Mouse (Mus musculus) cerebellum, adult 2 months (tissue): Measurements from ENCODE around the gene Hist1h3f.
"Not testable (repeated sequence)": the region's sequence is repeated elsewhere in the genome, so short reads cannot be mapped to it uniquely, and the experiment has no call there.

ENCODE experiments used
- CTCF ChIP-seq: fragments of 200-500 bp; IDR thresholded peaks from 2 replicates; pipeline ENCODE4 v1.5.1; 2011; ENCODE audit warnings: low read depth, mild to moderate bottlenecking, control low read depth, low read length, moderate library complexity, borderline replicate concordance; ENCODE audit not compliant: insufficient read depth
- POLR2A ChIP-seq: fragments of 200-500 bp; IDR thresholded peaks from 2 replicates; pipeline ENCODE4 v1.6.1; 2011; ENCODE audit warnings: low read length, control low read depth, borderline replicate concordance; ENCODE audit not compliant: insufficient read depth

DNA sequence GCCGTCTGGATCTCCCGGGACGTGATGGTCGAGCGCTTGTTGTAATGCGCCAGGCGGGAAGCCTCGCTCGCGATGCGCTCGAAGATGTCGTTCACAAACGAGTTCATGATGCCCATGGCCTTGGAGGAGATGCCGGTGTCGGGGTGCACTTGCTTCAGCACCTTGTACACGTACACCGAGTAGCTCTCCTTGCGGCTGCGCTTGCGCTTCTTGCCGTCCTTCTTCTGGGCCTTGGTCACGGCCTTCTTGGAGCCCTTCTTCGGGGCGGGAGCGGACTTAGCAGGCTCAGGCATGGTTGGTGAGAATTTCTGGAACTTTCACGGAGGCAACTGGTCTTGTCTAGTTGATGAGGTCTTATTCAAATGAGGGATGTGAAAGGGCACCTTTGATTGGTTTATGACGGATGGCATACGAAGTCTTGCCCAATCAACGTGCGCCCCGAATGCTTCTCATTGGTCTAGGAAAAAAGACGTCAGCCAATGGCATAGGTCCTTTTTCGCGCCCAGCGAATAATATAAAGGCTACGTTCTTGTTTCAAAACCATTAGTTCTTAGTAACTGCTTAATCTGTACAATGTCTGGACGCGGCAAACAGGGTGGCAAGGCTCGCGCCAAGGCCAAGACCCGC is 30.2 kb downstream of the Hist1h3f start, which contains the start of the genes Hist1h2bf and Hist1h2ad:
- not testable (repeated sequence) for TF ChIP-seq CTCF, POLR2A
